Mouse (Mus musculus) macrophage (primary cell): ENCODE results near the gene Atp2a2. TPM values are rescaled to one million over a fixed set of nuclear protein-coding genes. Genes with fewer than 3 reads are reported as not detected.

ENCODE experiments used
- H3K27ac ChIP-seq: fragments of 350-480 bp; formaldehyde crosslinking; 2 replicates; pipeline ENCODE4 v1.9.0; 2021
- H3K36me3 ChIP-seq: fragments of 350-480 bp; formaldehyde crosslinking; 2 replicates; pipeline ENCODE4 v1.9.0; 2021; ENCODE audit errors: inconsistent target
- H3K4me3 ChIP-seq: fragments of 350-480 bp; formaldehyde crosslinking; 2 replicates; pipeline ENCODE4 v1.9.0; 2021; ENCODE audit errors: inconsistent target
- H3K79me2 ChIP-seq: fragments of 350-480 bp; formaldehyde crosslinking; 2 replicates; pipeline ENCODE4 v1.9.0; 2021; ENCODE audit errors: inconsistent target
- WGBS: methylation state at CpG from one replicate; pipeline ENCODE4 v1.1.7; 2026; ENCODE audit warnings: inconsistent platforms; ENCODE audit not compliant: missing documents; 5-methylcytosine and 5-hydroxymethylcytosine counted together
- polyA plus RNA-seq: library from polyadenylated mRNA; stranded (reverse); fragments of 250-400 nt; gene quantifications from 3 replicates; pipeline ENCODE4 v1.2.4, GENCODE M21; 2018; ENCODE audit warnings: inconsistent platforms

Atp2a2 gene
- polyA plus RNA-seq, 1 experiment from 2014 or later, result 72.1 TPM

DNA sequence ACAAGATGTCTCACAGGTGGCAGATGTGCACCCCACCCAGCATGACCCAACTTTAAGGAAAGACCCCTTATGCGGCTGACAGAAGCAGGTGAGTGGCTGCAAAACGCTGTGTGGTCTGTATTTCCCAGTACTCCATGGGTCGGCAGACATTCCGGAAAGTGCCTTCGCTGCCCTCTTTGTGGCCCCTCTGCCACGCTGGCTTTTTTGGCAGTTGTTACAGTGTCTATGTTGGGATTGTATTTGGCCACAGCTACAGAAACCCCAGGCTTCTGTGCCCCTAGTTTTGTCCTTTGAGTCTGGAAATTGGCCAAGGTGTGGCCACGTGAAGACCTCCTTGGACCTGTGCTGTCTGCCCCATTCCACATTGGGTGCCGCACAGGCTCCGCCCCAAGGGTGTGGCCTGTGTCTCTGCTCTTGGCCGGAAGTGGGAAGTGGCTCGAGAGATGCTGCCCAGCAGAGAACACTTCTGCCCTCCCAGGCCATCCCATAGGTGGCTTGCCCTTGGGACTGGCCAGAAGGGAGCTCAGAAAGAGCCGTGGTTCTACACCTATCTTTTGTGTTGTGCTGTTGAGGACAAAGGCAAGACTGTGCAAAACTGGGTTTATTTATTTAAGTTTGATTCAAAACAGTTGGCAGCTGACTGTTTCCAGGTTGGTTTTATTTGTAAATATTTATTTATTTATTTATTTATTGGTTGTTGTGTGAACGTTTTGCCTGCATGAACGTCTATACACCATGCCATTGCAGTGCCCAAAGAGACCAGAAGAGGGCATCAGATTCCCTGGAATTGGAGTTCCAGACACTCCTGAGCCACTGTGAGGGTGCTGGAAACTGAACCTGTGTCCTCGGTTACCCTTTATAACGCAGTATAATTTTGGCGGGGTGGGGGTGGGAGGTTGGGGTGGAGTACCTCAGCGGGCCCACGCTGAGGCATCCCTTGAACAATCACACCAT, 92.1 kb downstream of the Atp2a2 start:
- WGBS, result 85% methylated on average over 18 of the region's 19 CpGs
- Histone ChIP-seq H3K36me3 (peaks cover 31% of the 10 kb centered on the region), H3K79me2 (peaks cover 6% of the 10 kb centered on the region; the same call in 1 of the 2 replicates), H3K4me3 (no peak overlapping the region), H3K27ac (no peak overlapping the region)

DNA sequence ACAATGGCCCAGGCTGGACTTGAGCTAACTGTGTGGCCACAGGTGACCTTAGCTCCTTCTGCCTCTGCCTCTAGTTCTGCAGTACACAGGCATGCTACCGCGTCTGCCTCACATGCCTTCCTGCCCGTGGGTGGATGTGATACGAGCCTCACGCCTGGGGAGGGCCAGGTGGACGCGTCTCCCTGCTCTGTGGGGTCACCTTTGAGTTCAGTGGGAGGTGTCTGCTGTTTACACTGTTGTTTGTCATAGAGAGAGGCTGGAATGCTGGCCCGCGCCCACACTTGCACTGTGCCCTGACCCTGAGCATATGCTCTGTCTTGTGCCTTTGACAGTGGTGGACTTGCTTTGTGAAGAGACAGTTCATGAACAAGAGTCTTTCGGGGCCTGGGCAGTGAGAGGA, 96.5 kb downstream of the Atp2a2 start:
- peaks cover 51% of the 10 kb centered on the region for H3K79me2 ChIP-seq
- 97% methylated on average over 10 of the region's 10 CpGs for WGBS
- H3K36me3 ChIP-seq, result peaks cover 66% of the 10 kb centered on the region
- H3K27ac ChIP-seq, result no peak overlapping the region
- H3K4me3 ChIP-seq, result no peak overlapping the region

Other genes starting within 250 kb of the Atp2a2 start
- 2.9 to 4.4 TPM (median 3.9 TPM) in 3 replicates for gene Tctn1, start 237.8 kb downstream of the Atp2a2 start, polyA plus RNA-seq
- gene Pptc7, start 217.9 kb downstream of the Atp2a2 start, polyA plus RNA-seq, result 12.5 to 16.0 TPM (median 14.1 TPM) in 3 replicates
- gene Rad9b, start 148.0 kb downstream of the Atp2a2 start, polyA plus RNA-seq, result 0.75 to 0.90 TPM (median 0.77 TPM) in 3 replicates
- gene Vps29, start 147.9 kb downstream of the Atp2a2 start, polyA plus RNA-seq, result 234 to 353 TPM (median 252 TPM) in 3 replicates
- gene Gpn3, start 130.3 kb downstream of the Atp2a2 start, polyA plus RNA-seq, result 16.3 to 20.4 TPM (median 16.8 TPM) in 3 replicates
- 3.7 to 8.8 TPM (median 5.3 TPM) in 3 replicates for gene Fam216a, start 129.9 kb downstream of the Atp2a2 start, polyA plus RNA-seq
- gene Arpc3, start 110.3 kb downstream of the Atp2a2 start, polyA plus RNA-seq, result 1,088 to 1,432 TPM (median 1,117 TPM) in 3 replicates
- gene Anapc7, start 80.5 kb downstream of the Atp2a2 start, polyA plus RNA-seq, result 25.3 to 29.1 TPM (median 26.9 TPM) in 3 replicates
- 1.1 to 2.5 TPM (median 1.2 TPM) in 3 replicates for gene Ift81, start 112.3 kb upstream of the Atp2a2 start, polyA plus RNA-seq
- 38.1 to 80.9 TPM (median 46.6 TPM) in 3 replicates for gene P2rx7, start 141.7 kb upstream of the Atp2a2 start, polyA plus RNA-seq
- gene P2rx4, start 205.3 kb upstream of the Atp2a2 start, polyA plus RNA-seq, result 203 to 517 TPM (median 444 TPM) in 3 replicates